Mouse (Mus musculus) MEL (cell line): ENCODE measurements around the gene Igf1r. TPM values are rescaled to one million over a fixed set of nuclear protein-coding genes. Genes with fewer than 3 reads are reported as not detected.

Experiments used
- DNase-seq: peaks from one replicate; pipeline ENCODE4 v3.0.0; 2011; ENCODE audit warnings: low read depth, low spot score
- H3K27ac ChIP-seq: 2 replicates; pipeline ENCODE4 v1.5.1; 2012; ENCODE audit warnings: low read depth, mild to moderate bottlenecking, control low read depth, low read length, moderate library complexity; ENCODE audit not compliant: control insufficient read depth
- H3K27me3 ChIP-seq, 2 experiments: fragments of 150-350 bp in 1 of 2; sonication (generic) in 1 of 2; 2 replicates each; pipeline ENCODE4 v1.6.1; 2012; ENCODE audit warnings: low read length in 2 of 2, mild to moderate bottlenecking in 2 of 2, improper control_type of control experiment in 1 of 2, moderate library complexity in 1 of 2; ENCODE audit not compliant: insufficient read depth in 2 of 2, control insufficient read depth in 1 of 2
- H3K36me3 ChIP-seq, 2 experiments: 2 replicates each; pipeline ENCODE4 v1.6.1; 2012 to 2014; ENCODE audit warnings: low read length in 2 of 2, improper control_type of control experiment in 1 of 2, inconsistent platforms in 1 of 2, mild to moderate bottlenecking in 1 of 2; ENCODE audit not compliant: insufficient read depth in 2 of 2, control insufficient read depth in 1 of 2
- H3K4me1 ChIP-seq, 2 experiments: fragments of 150-350 bp in 1 of 2; sonication (generic) in 1 of 2; 2 replicates each; pipeline ENCODE4 v1.6.1; 2012; ENCODE audit warnings: low read length in 2 of 2, improper control_type of control experiment in 1 of 2, mild to moderate bottlenecking in 1 of 2; ENCODE audit not compliant: insufficient read depth in 2 of 2, control insufficient read depth in 1 of 2
- H3K4me3 ChIP-seq, 2 experiments: fragments of 150-350 bp in 1 of 2; sonication (generic) in 1 of 2; 2 replicates each; pipeline ENCODE4 v1.5.1; 2012; ENCODE audit warnings: low read depth in 2 of 2, low read length in 2 of 2, mild to moderate bottlenecking in 2 of 2, moderate library complexity in 2 of 2, control low read depth in 1 of 2, improper control_type of control experiment in 1 of 2; ENCODE audit not compliant: control insufficient read depth in 1 of 2, insufficient read depth in 1 of 2
- H3K79me2 ChIP-seq: 2 replicates; pipeline ENCODE4 v1.6.1; 2012; ENCODE audit warnings: mild to moderate bottlenecking, low read length, moderate library complexity; ENCODE audit not compliant: control insufficient read depth, poor library complexity, insufficient read depth
- H3K9ac ChIP-seq: 2 replicates; pipeline ENCODE4 v1.6.1; 2012; ENCODE audit warnings: low read depth, mild to moderate bottlenecking, control low read depth, low read length, moderate library complexity; ENCODE audit not compliant: control insufficient read depth, poor library complexity, severe bottlenecking
- H3K9me3 ChIP-seq: fragments of 150-350 bp; sonication (generic); replicated peaks from 2 replicates; pipeline ENCODE4 v1.6.1; 2012; ENCODE audit warnings: mild to moderate bottlenecking, low read length, improper control_type of control experiment, moderate library complexity; ENCODE audit not compliant: insufficient read depth
- BHLHE40 ChIP-seq: IDR thresholded peaks from 2 replicates; pipeline ENCODE4 v1.6.1; 2012; ENCODE audit warnings: low read depth, mild to moderate bottlenecking, inconsistent platforms, low read length, improper control_type of control experiment, borderline replicate concordance
- CHD1 ChIP-seq: IDR thresholded peaks from 2 replicates; pipeline ENCODE4 v1.6.1; 2012; ENCODE audit warnings: low read depth, mild to moderate bottlenecking, inconsistent platforms, low read length, improper control_type of control experiment
- CTCF ChIP-seq, 3 experiments: IDR thresholded peaks in 2 of 3; conservative IDR thresholded peaks in 1 of 3; 2 replicates each; pipeline ENCODE4 v1.5.1; 2011 to 2012; ENCODE audit warnings: low read length in 3 of 3, low read depth in 2 of 3, mild to moderate bottlenecking in 2 of 3, improper control_type of control experiment in 1 of 3, inconsistent platforms in 1 of 3, mixed read lengths in 1 of 3, moderate library complexity in 1 of 3; ENCODE audit not compliant: control insufficient read depth in 1 of 3, insufficient read depth in 1 of 3, poor library complexity in 1 of 3, severe bottlenecking in 1 of 3
- ELF1 ChIP-seq: IDR thresholded peaks from 2 replicates; pipeline ENCODE4 v1.6.1; 2014; ENCODE audit warnings: low read depth, mild to moderate bottlenecking, inconsistent platforms, low read length, improper control_type of control experiment, moderate library complexity
- EP300 ChIP-seq, 2 experiments: IDR thresholded peaks; 2 replicates each; pipeline ENCODE4 v1.6.1; 2011; ENCODE audit warnings: improper control_type of control experiment in 2 of 2, low read length in 2 of 2, low read depth in 1 of 2, mild to moderate bottlenecking in 1 of 2
- ETS1 ChIP-seq: IDR thresholded peaks from 2 replicates; pipeline ENCODE4 v1.6.1; 2012; ENCODE audit warnings: low read depth, mild to moderate bottlenecking, inconsistent platforms, low read length, improper control_type of control experiment, moderate library complexity
- GATA1 ChIP-seq: IDR thresholded peaks from 2 replicates; pipeline ENCODE4 v1.6.1; 2011; ENCODE audit warnings: low read depth, low read length, improper control_type of control experiment
- HCFC1 ChIP-seq: IDR thresholded peaks from 2 replicates; pipeline ENCODE4 v1.6.1; 2012; ENCODE audit warnings: low read depth, mild to moderate bottlenecking, inconsistent platforms, low read length, improper control_type of control experiment, moderate library complexity
- JUND ChIP-seq: IDR thresholded peaks from 2 replicates; pipeline ENCODE4 v1.6.1; 2011; ENCODE audit warnings: low read depth, mild to moderate bottlenecking, improper control_type of control experiment, low read length
- MAX ChIP-seq: IDR thresholded peaks from 2 replicates; pipeline ENCODE4 v1.6.1; 2011; ENCODE audit warnings: low read length, improper control_type of control experiment
- MEF2A ChIP-seq: IDR thresholded peaks from 2 replicates; pipeline ENCODE4 v1.6.1; 2014; ENCODE audit warnings: low read depth, mild to moderate bottlenecking, inconsistent platforms, low read length, improper control_type of control experiment; ENCODE audit not compliant: poor library complexity, insufficient replicate concordance, severe bottlenecking; ENCODE audit errors: extremely low read depth
- MXI1 ChIP-seq: IDR thresholded peaks from 2 replicates; pipeline ENCODE4 v1.6.1; 2011; ENCODE audit warnings: mild to moderate bottlenecking, low read depth, low read length, improper control_type of control experiment
- MYB ChIP-seq: IDR thresholded peaks from 2 replicates; pipeline ENCODE4 v1.6.1; 2011; ENCODE audit warnings: mild to moderate bottlenecking, low read depth, low read length, improper control_type of control experiment
- MYC ChIP-seq: IDR thresholded peaks from 2 replicates; pipeline ENCODE4 v1.6.1; 2011; ENCODE audit warnings: low read depth, mild to moderate bottlenecking, low read length, improper control_type of control experiment, moderate library complexity
- NELFE ChIP-seq: IDR thresholded peaks from 2 replicates; pipeline ENCODE4 v1.6.1; 2011; ENCODE audit warnings: low read depth, low read length, improper control_type of control experiment
- NRF1 ChIP-seq: IDR thresholded peaks from 2 replicates; pipeline ENCODE4 v1.6.1; 2014; ENCODE audit warnings: low read depth, mild to moderate bottlenecking, inconsistent platforms, low read length, improper control_type of control experiment, moderate library complexity; ENCODE audit not compliant: poor library complexity, insufficient read depth, severe bottlenecking
- POLR2A ChIP-seq, 2 experiments: IDR thresholded peaks; 2 replicates each; pipeline ENCODE4 v1.6.1; 2011 to 2012; ENCODE audit warnings: low read length in 2 of 2, mild to moderate bottlenecking in 2 of 2, control low read depth in 1 of 2, improper control_type of control experiment in 1 of 2, low read depth in 1 of 2, moderate library complexity in 1 of 2; ENCODE audit not compliant: control insufficient read depth in 1 of 2, insufficient read depth in 1 of 2, poor library complexity in 1 of 2
- POLR2AphosphoS2 ChIP-seq: IDR thresholded peaks from 2 replicates; pipeline ENCODE4 v1.6.1; 2011; ENCODE audit warnings: low read length, improper control_type of control experiment
- SIN3A ChIP-seq: IDR thresholded peaks from 2 replicates; pipeline ENCODE4 v1.6.1; 2012; ENCODE audit warnings: low read length, improper control_type of control experiment, inconsistent platforms
- SMC3 ChIP-seq: IDR thresholded peaks from 2 replicates; pipeline ENCODE4 v1.6.1; 2011; ENCODE audit warnings: low read depth, low read length, improper control_type of control experiment
- TBP ChIP-seq: IDR thresholded peaks from 2 replicates; pipeline ENCODE4 v1.8.0; 2011; ENCODE audit warnings: low read depth, low read length, improper control_type of control experiment
- TCF12 ChIP-seq: IDR thresholded peaks from 2 replicates; pipeline ENCODE4 v1.6.1; 2014; ENCODE audit warnings: low read depth, mild to moderate bottlenecking, inconsistent platforms, low read length, improper control_type of control experiment, moderate library complexity
- USF2 ChIP-seq, 2 experiments: IDR thresholded peaks; 2 replicates each; pipeline ENCODE4 v1.6.1; 2011 to 2012; ENCODE audit warnings: improper control_type of control experiment in 2 of 2, low read length in 2 of 2, borderline replicate concordance in 1 of 2, inconsistent platforms in 1 of 2, low read depth in 1 of 2, mild to moderate bottlenecking in 1 of 2; ENCODE audit not compliant: insufficient read depth in 1 of 2
- ZMIZ1 ChIP-seq: IDR thresholded peaks from 2 replicates; pipeline ENCODE4 v1.6.1; 2012; ENCODE audit warnings: low read depth, mild to moderate bottlenecking, inconsistent platforms, low read length, improper control_type of control experiment, moderate library complexity
- polyA plus RNA-seq, 2 experiments: library from polyadenylated mRNA; stranded (reverse) in 1 of 2; unstranded in 1 of 2; fragments of >175 nt in 1 of 2; fragments of >200 nt in 1 of 2; gene quantifications; 2 replicates each; pipeline versions ENCODE4 v1.2.1 to v1.2.4; 2012; ENCODE audit warnings: low replicate concordance in 2 of 2, low read depth in 1 of 2; ENCODE audit not compliant: insufficient read length in 2 of 2, insufficient read depth in 1 of 2, missing spikeins in 1 of 2
- total RNA-seq: library from RNA; depleted of rRNA; stranded (reverse); fragments of 300-350 nt; gene quantifications from 2 replicates; pipeline ENCODE4 v1.2.3, GENCODE M21; 2012

The Igf1r gene
- total and polyA plus RNA-seq, 3 experiments: 11.8 to 11.9 TPM; not detected in 1

DNA sequence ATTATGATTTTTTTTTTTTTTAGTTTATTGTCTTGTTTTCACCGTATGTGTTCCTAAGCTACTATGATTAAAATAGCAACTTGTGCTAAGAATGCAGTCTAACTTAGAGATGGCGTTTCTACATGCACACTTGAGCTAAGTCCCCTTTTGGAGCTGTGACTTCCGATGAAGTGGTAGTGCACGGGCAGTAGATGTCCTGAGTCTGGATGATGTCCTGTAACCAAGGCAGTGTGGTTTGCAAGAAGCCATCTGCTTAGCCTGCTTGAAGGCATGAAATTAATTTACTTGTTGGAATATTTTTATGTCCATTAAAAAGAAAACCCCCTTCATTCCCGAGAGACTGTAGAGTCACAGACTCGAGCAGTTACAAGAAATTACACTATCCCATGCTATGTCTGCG is 116.7 kb downstream of the Igf1r start:
- Histone ChIP-seq H3K9ac (no peak overlapping the region), H3K4me3 (no peak overlapping the region), H3K9me3 (no peaks in the 10 kb centered on the region), H3K79me2 (no peaks in the 10 kb centered on the region), H3K27me3 (no peaks in the 10 kb centered on the region), H3K4me1 (peaks cover 7 to 9% of the 10 kb centered on the region in 2 experiments), H3K27ac (no peak overlapping the region), H3K36me3 (peaks cover 0 to 16% of the 10 kb centered on the region in 2 experiments; a peak in 2 of 4 replicates)
- DNase-seq: no peak
- TF ChIP-seq GATA1: no peak
- no peak for TF ChIP-seq SMC3
- TF ChIP-seq CTCF (IDR thresholded peaks at IDR 0.05 in 2 of 3, conservative IDR thresholded peaks at IDR 0.05 in 1 of 3; ENCODE audit: control insufficient read depth in 1 of 3, insufficient read depth in 1 of 3, low read depth in 2 of 3, low read length in 3 of 3, poor library complexity in 1 of 3, severe bottlenecking in 1 of 3): no peak
- no peak for TF ChIP-seq CHD1
- TF ChIP-seq ZMIZ1: no peak
- TF ChIP-seq HCFC1: no peak
- TF ChIP-seq MYC: no peak
- TF ChIP-seq NELFE: no peak
- no peak for TF ChIP-seq POLR2A (IDR thresholded peaks at IDR 0.05; ENCODE audit: control insufficient read depth in 1 of 2, insufficient read depth in 1 of 2, low read depth in 1 of 2, low read length in 2 of 2, poor library complexity in 1 of 2)
- no peak for TF ChIP-seq EP300 (IDR thresholded peaks at IDR 0.05; ENCODE audit: low read depth in 1 of 2, low read length in 2 of 2)
- no peak for TF ChIP-seq JUND

- peaks cover 7 to 9% of the 10 kb centered on the region in 2 experiments for H3K4me1 ChIP-seq
- peak overlapping the region in 1 of 2 experiments; percentile 34; a peak in 3 of 4 replicates for H3K4me3 ChIP-seq
- peak overlapping the region; percentile 54 for H3K9ac ChIP-seq
Observed at GRCm38 (mm10) chr7:68070030-68070429, 117.4 kb downstream of the Igf1r start.

More at GRCm38 (mm10) chr7:68070030-68070429, 117.4 kb downstream of the Igf1r start:
- peaks cover 0 to 16% of the 10 kb centered on the region in 2 experiments; a peak in 2 of 4 replicates for H3K36me3 ChIP-seq
- peak overlapping the region; percentile 78 for H3K27ac ChIP-seq
- no peaks in the 10 kb centered on the region for H3K79me2 ChIP-seq
- no peaks in the 10 kb centered on the region for H3K27me3 ChIP-seq
- DNase-seq: peak; percentile 47
- H3K9me3 ChIP-seq: no peaks in the 10 kb centered on the region
- TF ChIP-seq GATA1 (peak; percentile 80), MAX (no peak), MXI1 (no peak), ETS1 (peak; percentile 95), MEF2A (no peak), TBP (no peak), TCF12 (peak; percentile 43; the same call in 1 of the 2 replicates), SIN3A (peak; percentile 16; the same call in 1 of the 2 replicates), USF2 (IDR thresholded peaks at IDR 0.05; ENCODE audit: borderline replicate concordance in 1 of 2, insufficient read depth in 1 of 2, low read depth in 1 of 2, low read length in 2 of 2) (no peak), NRF1 (no peak), MYB (no peak), POLR2AphosphoS2 (no peak), BHLHE40 (peak; percentile 78; the same call in 1 of the 2 replicates), EP300 (IDR thresholded peaks at IDR 0.05; ENCODE audit: low read depth in 1 of 2, low read length in 2 of 2) (peak; percentile 45 to 70; a peak in 3 of 4 replicates), ELF1 (0 out of 2 replicates have a peak, but pooled peaks have one; percentile 11)
